Mouse (Mus musculus): Measurements from ENCODE around the gene Ildr1. TPM values are rescaled to one million over a fixed set of nuclear protein-coding genes. Genes with fewer than 3 reads are reported as not detected.

Ildr1 gene
- total RNA-seq (2021), result not detected in 2 replicates
- long read RNA-seq, result 0 reads

- peak; percentile 9 for DNase-seq
Measured at GRCm38 (mm10) chr16:36693818-36694413, at the start of gene Ildr1. Gene Ildr1, plus strand, starts transcription at chr16:36693978.

DNA sequence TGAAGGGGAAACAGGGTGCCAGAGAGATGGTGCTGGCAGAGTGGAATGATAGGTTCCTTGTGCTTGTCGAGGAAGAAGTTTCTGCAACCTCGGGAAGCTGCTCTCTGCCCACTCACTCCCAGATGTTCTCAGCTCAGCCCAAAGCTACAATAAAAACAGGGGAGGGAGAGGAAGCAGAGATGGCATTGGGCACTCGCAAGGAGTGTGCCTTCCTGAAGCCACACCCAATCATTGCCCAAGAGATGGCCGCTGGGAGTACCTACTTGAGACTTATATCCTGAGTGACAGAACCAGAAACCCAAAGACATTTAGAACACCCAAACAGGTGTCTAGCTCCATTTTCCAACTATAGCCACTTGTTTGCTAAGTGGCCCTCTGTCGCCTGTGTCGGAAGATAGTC is 48.7 kb upstream of the Ildr1 start:
- DNase-seq, result no peak

DNA sequence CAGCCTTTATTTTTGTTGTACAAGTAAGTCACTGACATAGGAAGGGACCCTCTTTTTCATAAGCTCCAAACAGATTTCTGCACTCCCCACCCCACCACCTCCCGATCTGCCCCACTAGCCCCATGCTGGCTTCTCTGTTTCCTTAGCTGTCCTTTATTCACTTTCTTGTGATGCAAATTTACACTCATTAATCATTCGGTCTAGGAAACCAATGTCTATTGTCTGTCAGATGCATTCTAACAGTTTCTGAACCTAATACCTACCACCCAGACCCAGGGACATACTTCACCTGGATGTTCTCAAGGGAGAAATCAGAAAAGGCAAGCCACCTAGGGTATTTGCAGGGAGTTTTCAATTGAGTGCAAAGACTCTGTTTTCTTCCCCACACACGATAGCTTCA is 44.5 kb upstream of the Ildr1 start:
- DNase-seq, result no peak

- DNase-seq, result no peak
Measured at GRCm38 (mm10) chr16:36650511-36650910, 43.3 kb upstream of the Ildr1 start.

DNA sequence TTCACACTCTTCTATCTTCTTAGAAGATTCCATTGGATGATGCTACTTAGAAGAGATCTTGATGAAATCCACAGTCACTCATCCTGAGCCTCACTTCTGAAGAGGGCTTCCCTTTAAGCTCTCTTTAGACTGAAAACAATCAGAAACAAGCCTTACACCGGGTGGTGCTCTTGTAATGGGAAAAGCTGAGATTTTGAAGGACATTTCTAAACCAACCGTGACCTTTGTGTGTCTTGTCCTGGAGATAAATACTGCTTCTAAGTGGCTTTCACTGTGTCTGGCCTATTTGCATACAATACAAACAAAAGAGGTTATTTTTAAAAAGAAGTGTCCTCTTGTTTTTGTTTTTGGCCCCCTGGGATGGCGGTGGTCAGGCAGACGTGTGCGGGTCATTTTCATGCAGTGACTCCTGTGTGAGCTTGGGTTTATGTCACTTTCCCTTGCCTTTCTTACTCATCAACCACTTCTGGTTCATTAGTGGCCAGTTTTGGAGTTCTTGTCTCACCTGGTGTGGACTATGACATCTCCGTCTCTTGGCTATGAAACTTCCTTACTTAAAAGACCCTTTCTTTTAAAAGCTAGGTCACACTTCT is 42.5 kb upstream of the Ildr1 start:
- DNase-seq, result no peak

DNA sequence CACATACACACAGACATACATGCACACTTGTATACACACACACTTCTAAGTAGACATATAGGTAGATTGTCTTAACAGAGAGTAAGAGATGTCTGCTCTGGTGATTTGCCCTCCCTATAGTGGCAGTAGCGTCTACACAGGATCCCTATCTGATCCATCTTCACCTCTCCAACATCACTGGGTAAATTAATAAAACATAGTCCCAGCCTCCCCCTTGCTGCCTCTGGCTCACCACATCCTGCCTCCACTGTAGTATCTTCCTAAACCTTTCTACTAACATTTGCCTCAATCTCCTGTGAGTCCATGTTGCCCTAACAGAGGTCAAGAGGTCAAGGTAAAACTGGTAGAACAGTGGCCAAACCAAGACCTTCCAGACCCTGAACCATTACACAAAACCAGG is 38.6 kb upstream of the Ildr1 start:
- no peak for DNase-seq

- no peak for DNase-seq
Measured at GRCm38 (mm10) chr16:36655910-36656309, 37.9 kb upstream of the Ildr1 start.

GRCm38 (mm10) chr16:36661330-36661729 is 32.4 kb upstream of the Ildr1 start:
- no peak for DNase-seq

- DNase-seq, result no peak
Measured at GRCm38 (mm10) chr16:36663484-36663883, 30.3 kb upstream of the Ildr1 start.

- no peak for DNase-seq
Measured at GRCm38 (mm10) chr16:36665782-36666181, 28.0 kb upstream of the Ildr1 start, which contains the start of gene Cd86. Gene Cd86, minus strand, starts transcription at chr16:36666081.

GRCm38 (mm10) chr16:36666448-36667017 is 27.2 kb upstream of the Ildr1 start:
- no peak for DNase-seq

DNA sequence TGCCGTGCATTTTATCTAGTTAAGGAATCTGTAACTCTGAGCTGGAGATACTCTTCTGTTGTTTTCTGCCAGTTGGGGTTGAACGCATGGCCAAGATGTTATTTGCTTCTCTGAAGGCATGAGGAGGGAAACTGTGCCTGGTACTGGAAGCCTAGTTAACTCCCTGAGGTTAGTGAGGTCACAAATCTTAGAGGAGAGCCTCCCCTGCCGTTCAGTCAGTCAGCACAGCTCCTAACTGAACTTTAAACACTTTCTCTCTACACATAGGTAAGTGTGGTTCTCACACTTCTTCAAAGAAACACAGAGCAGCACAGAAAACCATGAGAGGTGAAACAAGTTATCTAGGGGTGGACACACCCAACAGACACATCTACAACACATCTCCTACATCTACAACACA is 23.2 kb upstream of the Ildr1 start:
- DNase-seq, result no peak

DNA sequence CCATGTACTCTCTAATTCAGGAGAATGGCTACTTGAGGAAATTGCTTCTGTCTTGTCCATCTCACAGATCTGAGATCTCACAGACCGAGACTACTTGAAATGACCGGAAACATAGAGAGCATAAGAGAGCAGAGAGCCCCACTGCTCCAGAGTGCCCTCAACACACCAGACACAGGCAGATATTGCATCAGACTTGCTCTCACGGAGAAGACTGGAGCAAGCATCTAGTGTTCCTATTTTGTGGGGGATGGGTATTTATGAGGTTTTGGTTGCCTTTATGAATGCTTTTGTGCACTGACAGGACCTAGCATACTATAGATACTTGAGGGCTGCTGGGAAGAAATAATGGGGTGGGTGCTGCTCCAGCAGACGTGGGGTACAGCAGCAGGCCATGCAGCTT is 20.6 kb upstream of the Ildr1 start:
- DNase-seq, result no peak

- DNase-seq, result no peak
Measured at GRCm38 (mm10) chr16:36674457-36675204, 19.1 kb upstream of the Ildr1 start.

DNA sequence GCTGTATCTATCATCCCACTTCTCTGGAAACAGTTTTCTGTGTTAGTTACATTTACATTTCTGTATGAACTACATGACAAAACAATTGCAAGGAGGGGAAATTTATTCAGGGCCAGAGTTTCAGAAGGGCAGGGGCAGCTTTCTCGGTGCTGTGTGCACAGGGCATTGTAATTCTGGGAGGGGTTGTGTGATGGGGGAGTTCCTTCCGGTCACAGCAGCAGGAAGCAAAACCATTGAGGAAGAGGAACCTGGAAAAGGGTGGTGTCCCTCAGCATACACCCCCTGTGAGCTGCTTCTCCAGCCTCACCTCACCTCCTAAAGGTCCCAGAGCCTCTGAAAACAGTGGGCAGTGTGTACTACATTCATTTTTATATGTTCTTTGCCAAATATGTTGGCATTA is 18.5 kb upstream of the Ildr1 start:
- DNase-seq, result no peak

GRCm38 (mm10) chr16:36675902-36676301 is 17.9 kb upstream of the Ildr1 start:
- DNase-seq, result no peak

DNA sequence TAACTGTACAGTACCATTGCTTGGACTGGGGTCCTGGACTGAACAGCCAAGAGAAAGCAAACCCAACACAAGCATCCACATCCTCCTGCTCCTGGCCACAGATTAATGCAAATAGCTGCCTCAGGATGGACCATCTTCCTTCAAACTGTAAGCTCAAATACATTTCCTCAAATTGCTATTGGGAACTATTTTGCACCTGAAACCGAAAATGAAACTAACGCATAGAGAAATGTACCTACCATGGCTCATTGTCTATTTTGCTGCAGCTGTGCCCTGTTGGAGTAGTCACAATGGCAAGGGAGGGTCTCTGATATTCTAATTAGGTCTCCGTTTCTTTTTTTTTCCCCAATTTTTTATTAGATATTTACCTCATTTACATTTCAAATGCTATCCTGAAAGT is 11.9 kb upstream of the Ildr1 start:
- DNase-seq, result no peak

- no peak for DNase-seq
Measured at GRCm38 (mm10) chr16:36684325-36684918, 9.4 kb upstream of the Ildr1 start.

DNA sequence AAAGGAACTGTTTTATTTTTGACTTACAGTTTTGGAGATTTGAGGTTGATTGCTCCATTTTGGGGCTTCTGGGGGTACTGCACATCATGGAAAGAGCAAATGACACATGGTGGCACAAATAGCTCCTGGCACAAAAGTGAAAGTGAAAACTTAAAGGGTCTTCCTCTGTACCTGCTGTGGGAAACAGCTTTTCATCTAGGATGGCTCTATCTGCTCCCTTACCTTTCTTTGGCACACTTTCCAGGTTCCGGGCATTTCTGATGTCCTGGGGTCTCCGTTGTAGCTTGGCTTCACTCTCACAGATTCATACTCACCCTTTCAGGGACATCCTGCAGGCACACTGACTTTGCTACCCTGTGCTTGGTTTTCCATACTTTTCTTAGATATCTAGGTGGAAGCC is 5.7 kb upstream of the Ildr1 start:
- DNase-seq, result no peak

- no peak for DNase-seq
Measured at GRCm38 (mm10) chr16:36691484-36691883, 2.3 kb upstream of the Ildr1 start.

DNA sequence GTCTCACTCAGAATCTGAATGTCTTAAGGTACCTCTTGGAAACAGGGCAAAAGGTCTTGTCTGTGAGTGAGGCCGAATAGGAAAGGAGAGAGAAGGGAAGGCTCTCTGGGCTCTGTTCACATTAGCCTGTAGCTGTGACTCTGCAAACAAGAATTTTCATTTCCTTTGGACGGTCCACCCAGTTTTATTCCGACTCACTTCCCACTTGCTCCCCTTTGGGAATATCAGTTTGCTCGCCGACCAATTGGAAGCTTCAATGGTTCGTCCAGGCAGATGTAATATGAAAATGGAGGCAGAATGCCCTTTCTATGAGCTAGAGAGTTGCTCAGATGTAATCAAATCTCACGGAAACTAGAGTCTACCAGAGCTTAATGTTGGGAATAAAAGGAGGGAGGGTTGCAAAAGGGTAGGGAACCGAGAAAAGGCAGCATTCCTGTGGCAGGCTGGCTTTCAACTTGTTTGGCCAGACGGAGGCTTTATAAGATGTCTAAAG is 1.1 kb downstream of the Ildr1 start:
- DNase-seq, result no peak

GRCm38 (mm10) chr16:36697331-36697730 is 3.6 kb downstream of the Ildr1 start:
- DNase-seq, result no peak

- no peak for DNase-seq
Measured at GRCm38 (mm10) chr16:36700484-36700883, 6.7 kb downstream of the Ildr1 start.

All from adrenal gland, postnatal 25 days (tissue).